Mouse (Mus musculus) gastrocnemius, adult 8-10 months (tissue): ENCODE data around the gene Nbea. TPM values are rescaled to one million over a fixed set of nuclear protein-coding genes. Genes with fewer than 3 reads are reported as not detected.
"Not testable (repeated sequence)": the region's sequence is repeated elsewhere in the genome, so short reads cannot be mapped to it uniquely, and the experiment has no call there.

Source experiments
- DNase-seq, 2 experiments: peaks; one replicate each; pipeline ENCODE4 v3.0.0; 2022; ENCODE audit warnings: low spot score in 2 of 2
- total RNA-seq, 4 experiments: library from RNA; stranded (reverse); gene quantifications; 2 replicates each; pipeline ENCODE4 v1.2.4; 2022

Gene Nbea
- total RNA-seq, 4 experiments from 2014 or later = 4.8 to 5.8 (median 5.2) TPM

- no peak for DNase-seq
Observed at GRCm38 (mm10) chr3:55667048-55667447, 516.5 kb downstream of the Nbea start.

GRCm38 (mm10) chr3:55665928-55666327, 517.6 kb downstream of the Nbea start:
- DNase-seq = no peak

- no peak for DNase-seq
Observed at GRCm38 (mm10) chr3:55664713-55665112, 518.8 kb downstream of the Nbea start.

- DNase-seq = no peak
Observed at GRCm38 (mm10) chr3:55661678-55662445, 521.6 kb downstream of the Nbea start.

GRCm38 (mm10) chr3:55660261-55660838, 523.2 kb downstream of the Nbea start:
- no peak for DNase-seq

- DNase-seq = no peak
Observed at GRCm38 (mm10) chr3:55659558-55660215, 523.8 kb downstream of the Nbea start.

GRCm38 (mm10) chr3:55652321-55652720, 531.2 kb downstream of the Nbea start:
- no peak for DNase-seq

GRCm38 (mm10) chr3:55651877-55652276, 531.6 kb downstream of the Nbea start:
- no peak for DNase-seq

- DNase-seq = no peak
Observed at GRCm38 (mm10) chr3:55649541-55649940, 534.0 kb downstream of the Nbea start.

GRCm38 (mm10) chr3:55648299-55648698, 535.2 kb downstream of the Nbea start:
- no peak for DNase-seq

GRCm38 (mm10) chr3:55647176-55647575, 536.3 kb downstream of the Nbea start:
- DNase-seq = no peak

- DNase-seq = no peak
Observed at GRCm38 (mm10) chr3:55646437-55646836, 537.1 kb downstream of the Nbea start.

- no peak for DNase-seq
Observed at GRCm38 (mm10) chr3:55644035-55644618, 539.4 kb downstream of the Nbea start.

- no peak for DNase-seq
Observed at GRCm38 (mm10) chr3:55637660-55638059, 545.8 kb downstream of the Nbea start.

- no peak for DNase-seq
Observed at GRCm38 (mm10) chr3:55635542-55636172, 547.8 kb downstream of the Nbea start.

GRCm38 (mm10) chr3:55627054-55627453, 556.4 kb downstream of the Nbea start:
- DNase-seq = no peak

GRCm38 (mm10) chr3:55621958-55622357, 561.5 kb downstream of the Nbea start:
- DNase-seq = not testable (repeated sequence)

GRCm38 (mm10) chr3:55618396-55618795, 565.1 kb downstream of the Nbea start:
- DNase-seq = no peak

GRCm38 (mm10) chr3:55612459-55613115, 570.9 kb downstream of the Nbea start:
- DNase-seq = no peak

GRCm38 (mm10) chr3:55612023-55612422, 571.5 kb downstream of the Nbea start:
- DNase-seq = no peak

GRCm38 (mm10) chr3:55610191-55610590, 573.3 kb downstream of the Nbea start:
- DNase-seq = no peak
